Mouse (Mus musculus): Measurements from ENCODE around the gene D1Ertd622e.

Gene D1Ertd622e

DNA sequence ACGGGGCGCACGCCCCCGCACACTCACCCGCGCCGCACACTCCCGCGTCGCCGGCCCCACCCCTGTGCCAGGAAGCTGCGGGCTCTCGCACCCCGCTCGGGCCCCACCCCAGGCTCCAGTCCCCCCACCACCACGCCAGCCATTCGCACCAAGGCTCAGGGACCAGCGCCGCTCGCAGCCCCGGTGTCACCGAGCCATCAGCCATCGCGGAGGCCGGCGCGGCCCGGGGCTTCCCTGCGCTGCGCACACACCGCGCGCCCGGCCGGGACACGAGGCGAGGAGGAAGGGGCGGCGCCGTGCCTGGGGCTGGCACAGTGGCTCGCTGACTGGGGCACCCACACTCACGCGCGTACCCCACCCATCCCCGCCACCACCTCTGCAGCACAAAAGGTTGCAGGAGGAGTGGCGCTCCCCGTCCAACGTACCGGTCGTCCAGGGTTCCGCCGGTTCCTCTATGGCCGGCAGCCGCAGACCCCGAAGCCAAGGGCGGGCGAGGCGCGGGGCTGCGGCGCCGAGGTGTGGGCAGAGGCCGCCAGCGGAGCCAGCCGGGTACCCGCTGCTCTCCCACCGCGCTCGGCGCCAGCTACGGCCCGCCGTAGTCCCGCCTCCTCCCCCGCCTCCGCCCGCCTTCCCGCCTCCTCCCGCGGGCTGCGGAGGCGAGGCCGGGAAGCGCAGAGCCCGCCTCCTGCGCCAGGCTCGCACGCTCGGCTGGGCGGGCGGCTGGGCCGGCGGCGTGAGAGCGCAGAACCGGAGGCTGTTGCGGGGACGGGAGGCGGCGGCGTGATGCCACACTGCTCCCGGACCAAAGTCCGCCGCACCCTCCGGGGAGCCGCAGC is at the start of gene D1Ertd622e:
Gene D1Ertd622e, minus strand, starts transcription at position 669 of the 836 bp plus-strand sequence.
- peak; percentile 71 to 76 for DNase-seq

GRCm38 (mm10) chr1:97710520-97710919 is 48.6 kb upstream of the D1Ertd622e start:
- no peak for DNase-seq

GRCm38 (mm10) chr1:97705389-97705788 is 43.5 kb upstream of the D1Ertd622e start:
- DNase-seq: no peak

- no peak for DNase-seq
Observed at GRCm38 (mm10) chr1:97704646-97705045, 42.8 kb upstream of the D1Ertd622e start.

DNA sequence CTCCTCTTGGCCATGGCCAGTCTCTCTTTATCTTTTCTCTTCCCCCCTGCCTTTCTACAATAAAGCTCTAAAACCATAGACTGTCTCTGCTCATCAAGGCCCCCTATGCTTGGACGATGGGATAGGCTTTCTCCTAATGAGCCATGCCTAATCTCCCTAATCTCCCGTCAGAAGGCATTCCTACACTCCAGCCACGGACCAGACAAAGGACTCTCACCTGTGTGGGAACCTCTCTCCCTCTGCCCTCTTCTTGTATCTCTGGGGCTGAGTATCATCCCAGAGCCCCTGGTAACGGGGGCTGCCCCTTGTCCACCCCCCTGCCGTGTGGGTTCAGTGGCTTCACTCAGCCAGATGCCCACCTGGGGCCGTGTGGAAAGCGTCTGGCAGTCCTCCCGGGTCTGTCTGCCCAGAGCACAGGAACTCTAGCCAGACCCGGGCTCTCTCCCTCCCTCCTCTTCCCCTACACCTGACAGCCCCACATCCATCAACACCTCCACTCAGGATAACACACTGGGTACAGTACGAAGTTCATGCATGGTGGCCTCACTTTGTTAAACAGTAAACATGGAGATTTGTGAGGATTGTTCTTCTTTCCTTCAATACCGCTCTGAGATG is 37.2 kb upstream of the D1Ertd622e start:
- no peak for DNase-seq

DNA sequence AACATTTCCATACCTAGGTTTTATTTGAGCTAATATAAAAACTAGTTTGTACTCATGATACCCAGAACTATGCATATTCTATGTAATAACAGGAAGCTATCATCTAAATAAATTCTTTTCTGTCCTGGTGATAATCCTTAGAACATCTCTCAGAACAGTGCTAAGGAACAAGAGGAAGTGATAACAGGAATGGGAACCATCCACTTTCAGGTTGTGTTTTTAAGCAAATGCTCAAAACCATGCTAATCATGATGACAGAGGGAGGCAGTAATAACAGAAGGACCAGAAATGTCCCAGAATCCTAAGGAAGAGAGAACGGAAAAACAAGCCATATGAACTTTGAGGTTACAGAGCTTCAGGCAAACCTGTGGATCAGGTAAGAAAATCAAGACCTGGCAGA is 35.4 kb upstream of the D1Ertd622e start:
- no peak for DNase-seq

- no peak for DNase-seq
Observed at GRCm38 (mm10) chr1:97693825-97694224, 32.0 kb upstream of the D1Ertd622e start.

- DNase-seq: peak; percentile 21 to 27
Observed at GRCm38 (mm10) chr1:97688756-97689155, 26.9 kb upstream of the D1Ertd622e start.

DNA sequence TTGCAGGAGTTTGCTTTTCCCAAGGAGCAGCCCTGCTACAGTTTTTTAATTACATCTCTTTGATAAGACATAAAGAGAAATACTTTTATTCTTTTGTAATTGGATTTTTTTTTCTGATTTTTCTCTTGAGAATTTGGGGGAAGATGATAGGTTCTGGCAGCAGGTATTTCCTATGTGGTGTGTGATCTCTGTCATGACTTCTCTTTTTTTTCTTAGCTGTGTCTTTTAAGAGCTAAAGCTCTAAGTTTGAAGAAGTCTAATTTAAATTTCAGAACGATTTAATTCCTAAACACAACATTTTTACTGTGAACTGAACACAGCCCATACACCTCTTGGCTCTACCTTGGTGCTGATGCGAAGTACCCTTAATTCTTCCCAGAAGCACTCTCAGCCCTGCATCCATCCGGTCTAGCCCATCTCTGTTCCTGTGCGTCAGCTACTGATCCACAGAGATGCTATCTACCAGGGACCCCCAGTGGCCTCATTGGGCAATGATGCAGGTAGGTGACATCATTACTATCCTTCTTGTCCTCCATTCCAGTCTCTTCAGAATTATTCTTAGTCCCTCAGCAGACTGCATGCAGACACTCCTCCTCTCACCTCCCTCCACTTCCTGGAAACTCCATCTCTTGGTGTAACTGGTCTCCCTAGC is 14.8 kb upstream of the D1Ertd622e start:
- DNase-seq: no peak

- no peak for DNase-seq
Observed at GRCm38 (mm10) chr1:97676115-97676514, 14.2 kb upstream of the D1Ertd622e start.

GRCm38 (mm10) chr1:97672849-97673248 is 11.0 kb upstream of the D1Ertd622e start:
- no peak for DNase-seq

DNA sequence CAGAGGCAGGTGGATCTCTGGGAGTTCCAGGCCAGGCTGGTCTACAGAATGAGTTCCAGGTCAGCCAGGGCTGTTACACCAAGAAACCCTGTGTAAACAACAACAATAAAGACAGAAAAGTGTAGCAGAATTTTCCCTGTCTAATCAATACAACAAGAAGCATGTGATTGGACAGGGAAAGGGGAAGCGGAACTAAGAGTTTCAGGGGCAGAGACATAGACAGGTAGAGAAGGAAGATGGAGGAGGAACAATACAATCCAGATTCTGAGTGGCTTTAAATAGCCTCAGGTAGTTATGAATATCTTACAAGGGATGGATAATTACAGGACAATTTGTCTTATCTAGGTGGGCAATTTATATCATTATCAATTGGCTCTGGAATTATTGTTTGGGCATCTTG is 5.4 kb upstream of the D1Ertd622e start:
- no peak for DNase-seq

DNA sequence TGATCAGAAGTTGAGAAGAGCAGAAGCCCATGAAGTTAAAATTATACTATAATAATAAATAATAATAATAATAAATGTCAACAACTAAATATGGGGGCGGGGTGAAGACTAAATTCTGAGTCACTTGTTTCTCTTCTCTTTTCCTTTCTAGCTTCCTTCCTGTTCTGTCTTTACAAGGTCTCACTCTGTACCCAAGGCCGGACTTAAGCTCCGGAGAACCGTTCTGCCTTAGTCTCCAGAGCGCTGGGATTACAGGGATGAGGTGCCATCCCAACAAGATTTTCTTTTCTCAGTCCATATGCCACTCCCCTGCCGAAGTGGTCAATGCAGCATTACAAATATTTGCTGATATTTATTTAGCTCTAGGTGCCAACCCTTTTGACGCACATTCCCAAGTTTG is 450 bp upstream of the D1Ertd622e start:
- DNase-seq: no peak

GRCm38 (mm10) chr1:97660687-97661405 is 1.0 kb downstream of the D1Ertd622e start:
- peak; percentile 45 to 47 for DNase-seq

GRCm38 (mm10) chr1:97659405-97659804 is 2.5 kb downstream of the D1Ertd622e start:
- DNase-seq: no peak

- no peak for DNase-seq
Observed at GRCm38 (mm10) chr1:97657786-97658185, 4.1 kb downstream of the D1Ertd622e start.

- DNase-seq: no peak
Observed at GRCm38 (mm10) chr1:97657201-97657600, 4.7 kb downstream of the D1Ertd622e start.

- DNase-seq: no peak
Observed at GRCm38 (mm10) chr1:97654397-97654975, 7.4 kb downstream of the D1Ertd622e start.

DNA sequence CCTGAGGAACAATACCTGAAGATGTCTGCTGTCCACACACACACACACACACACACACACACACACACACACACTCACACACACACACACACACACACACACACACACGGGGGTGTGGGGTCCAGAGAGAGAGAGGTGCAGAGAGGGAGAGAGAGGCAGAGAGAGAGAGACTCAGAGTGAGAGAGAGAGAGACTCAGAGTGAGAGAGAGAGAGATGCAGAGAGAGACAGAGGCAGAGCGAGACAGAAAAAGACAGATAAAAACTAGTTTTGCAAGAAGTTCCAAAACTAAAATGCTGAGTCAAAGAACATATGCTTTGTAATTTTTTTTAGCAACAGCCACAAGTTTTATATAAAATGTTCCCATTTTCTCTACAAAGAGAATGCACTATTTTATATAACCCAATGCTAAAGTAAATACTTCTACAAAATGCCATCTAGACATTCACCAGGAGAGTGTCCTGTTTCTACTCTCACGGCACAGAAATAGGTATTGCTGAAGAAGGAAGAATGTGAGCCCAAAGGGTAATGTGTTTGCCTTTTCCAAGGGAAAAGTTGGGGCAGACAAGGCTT is 11.2 kb downstream of the D1Ertd622e start:
- no peak for DNase-seq

- no peak for DNase-seq
Observed at GRCm38 (mm10) chr1:97650072-97650471, 11.8 kb downstream of the D1Ertd622e start.

DNA sequence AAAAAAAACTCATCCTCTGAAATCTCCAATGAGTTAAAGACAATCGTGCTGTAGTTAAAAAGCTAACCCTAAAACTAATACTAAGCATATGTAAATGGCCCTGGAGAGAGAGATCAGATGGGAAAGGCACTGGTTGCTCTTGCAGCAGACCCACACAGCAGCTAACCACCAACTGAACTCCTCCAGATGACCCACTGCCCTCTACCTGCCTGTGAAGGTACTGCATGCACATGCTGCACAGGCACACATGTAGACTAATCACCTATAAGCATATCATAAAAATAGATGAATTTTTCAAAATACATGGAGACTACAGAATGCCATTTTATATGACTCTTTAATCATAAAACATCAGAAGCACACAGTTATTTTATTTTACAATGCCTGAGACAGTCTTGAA is 14.8 kb downstream of the D1Ertd622e start:
- no peak for DNase-seq

DNA sequence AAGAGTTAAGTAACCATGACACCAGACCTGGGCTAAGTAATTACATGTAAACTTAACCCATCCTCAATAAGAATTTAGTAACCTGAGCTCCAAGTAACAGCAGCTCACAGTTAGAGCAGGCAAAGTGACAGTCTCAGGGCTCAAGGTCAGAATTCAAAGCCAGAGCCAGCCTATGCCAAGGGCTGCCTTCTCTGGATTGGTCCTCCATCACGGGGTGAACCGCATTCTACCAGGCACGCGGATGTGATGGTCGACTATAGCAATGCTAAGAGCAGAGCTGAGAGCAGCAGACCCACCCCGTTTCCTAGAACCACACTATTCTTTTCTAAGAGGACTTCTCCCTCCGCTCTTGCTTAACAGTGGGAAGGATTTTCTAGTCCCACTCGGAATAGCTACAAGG is 27.8 kb downstream of the D1Ertd622e start:
- DNase-seq: no peak
